Mouse (Mus musculus): ENCODE data around the gene Nme9.

The Nme9 gene

GRCm38 (mm10) chr9:99479181-99479711 lies 28.0 kb downstream of the Nme9 start:
- in situ Hi-C loops (cut with MboI, MseI) = no loop called here

- in situ Hi-C loops (cut with MboI, MseI) = no loop called here
Measured at GRCm38 (mm10) chr9:99480764-99481163, 29.5 kb downstream of the Nme9 start.

GRCm38 (mm10) chr9:99483191-99483590 lies 31.9 kb downstream of the Nme9 start:
- in situ Hi-C loops (cut with MboI, MseI) = no loop called here

- in situ Hi-C loops (cut with MboI, MseI) = loop anchor here (5.0 kb wide), 1 partner anchor 88 kb away; no protein-coding TSS in a partner anchor
Measured at GRCm38 (mm10) chr9:99484632-99485031, 33.4 kb downstream of the Nme9 start.

GRCm38 (mm10) chr9:99485144-99485543 lies 33.9 kb downstream of the Nme9 start:
- in situ Hi-C loops (cut with MboI, MseI) = loop anchor here (5.0 kb wide), 1 partner anchor 87 kb away; no protein-coding TSS in a partner anchor

- in situ Hi-C loops (cut with MboI, MseI) = loop anchor here (5.0 kb wide), 1 partner anchor 85 kb away; no protein-coding TSS in a partner anchor
Measured at GRCm38 (mm10) chr9:99487126-99487695, 35.9 kb downstream of the Nme9 start.

GRCm38 (mm10) chr9:99487841-99488240 lies 36.6 kb downstream of the Nme9 start:
- in situ Hi-C loops (cut with MboI, MseI) = loop anchor here (5.0 kb wide), 1 partner anchor 84 kb away; no protein-coding TSS in a partner anchor

- in situ Hi-C loops (cut with MboI, MseI) = no loop called here
Measured at GRCm38 (mm10) chr9:99491050-99491449, 39.8 kb downstream of the Nme9 start.

GRCm38 (mm10) chr9:99492634-99493200 lies 41.4 kb downstream of the Nme9 start:
- in situ Hi-C loops (cut with MboI, MseI) = no loop called here

GRCm38 (mm10) chr9:99499336-99499735 lies 48.1 kb downstream of the Nme9 start:
- in situ Hi-C loops (cut with MboI, MseI) = no loop called here

GRCm38 (mm10) chr9:99505875-99506274 lies 54.6 kb downstream of the Nme9 start:
- in situ Hi-C loops (cut with MboI, MseI) = no loop called here

Data from regulatory T cell (primary cell).